Mouse (Mus musculus) CH12.LX (cell line): Measurements from ENCODE around the gene Ube2h.

Source experiments
- CTCF ChIP-seq, 2 experiments: IDR thresholded peaks in 1 of 2; conservative IDR thresholded peaks in 1 of 2; 2 replicates each; pipeline ENCODE4 v1.5.1; 2011 to 2012; ENCODE audit warnings: low read depth in 2 of 2, low read length in 2 of 2, improper control_type of control experiment in 1 of 2, inconsistent platforms in 1 of 2, mild to moderate bottlenecking in 1 of 2, moderate library complexity in 1 of 2
- E2F4 ChIP-seq: IDR thresholded peaks from 2 replicates; pipeline ENCODE4 v1.6.1; 2011; ENCODE audit warnings: low read depth, low read length, improper control_type of control experiment; ENCODE audit not compliant: insufficient replicate concordance
- EP300 ChIP-seq: IDR thresholded peaks from 2 replicates; pipeline ENCODE4 v1.6.1; 2011; ENCODE audit warnings: low read length, improper control_type of control experiment
- GABPA ChIP-seq: IDR thresholded peaks from 2 replicates; pipeline ENCODE4 v1.6.1; 2012; ENCODE audit warnings: low read depth, low read length, improper control_type of control experiment, inconsistent platforms; ENCODE audit not compliant: insufficient replicate concordance
- MAFK ChIP-seq: IDR thresholded peaks from 2 replicates; pipeline ENCODE4 v1.6.1; 2011; ENCODE audit warnings: low read length, improper control_type of control experiment; ENCODE audit not compliant: insufficient replicate concordance
- POLR2A ChIP-seq: IDR thresholded peaks from 2 replicates; pipeline ENCODE4 v1.6.1; 2011; ENCODE audit warnings: low read depth, mild to moderate bottlenecking, improper control_type of control experiment, low read length

- TF ChIP-seq E2F4 (no peak), MAFK (no peak), POLR2A (no peak), EP300 (no peak), GABPA (no peak), CTCF (conservative IDR thresholded peaks at IDR 0.05 in 1 of 2, IDR thresholded peaks at IDR 0.05 in 1 of 2; ENCODE audit: low read depth in 2 of 2, low read length in 2 of 2) (no peak)
Measured at GRCm38 (mm10) chr6:30228353-30228752, 76.0 kb downstream of the Ube2h start.
